Mouse (Mus musculus) lung, postnatal 0 days (tissue): ENCODE data around the gene Eif4a1. TPM values are rescaled to one million over a fixed set of nuclear protein-coding genes. Genes with fewer than 3 reads are reported as not detected.

ENCODE experiments used
- ATAC-seq: fragments of 200-750 bp; cut with Nextera tagmentation; 2 replicates; pipeline ENCODE4 v1.8.0; 2017; ENCODE audit warnings: moderate library complexity
- DNase-seq: peaks from one replicate; pipeline ENCODE4 v3.0.0-alpha.2; 2016; ENCODE audit warnings: low spot score
- H3K27ac ChIP-seq: fragments of 300-500 bp; sonication (generic); 2 replicates; pipeline ENCODE4 v1.5.1; 2014; ENCODE audit warnings: antibody characterized with exemption, mild to moderate bottlenecking, low read length, mixed read lengths
- H3K27me3 ChIP-seq: fragments of 300-500 bp; sonication (generic); replicated peaks from 2 replicates; pipeline ENCODE4 v1.6.1; 2014; ENCODE audit warnings: low read length, mixed read lengths; ENCODE audit not compliant: insufficient read depth
- H3K36me3 ChIP-seq: fragments of 300-500 bp; sonication (generic); 2 replicates; pipeline ENCODE4 v1.6.1; 2014; ENCODE audit warnings: low read length, mixed read lengths; ENCODE audit not compliant: insufficient read depth
- H3K4me1 ChIP-seq: fragments of 300-500 bp; sonication (generic); 2 replicates; pipeline ENCODE4 v1.6.1; 2014; ENCODE audit warnings: antibody characterized with exemption, low read depth, low read length, mixed read lengths; ENCODE audit not compliant: insufficient read depth
- H3K4me2 ChIP-seq: fragments of 300-500 bp; sonication (generic); replicated peaks from 2 replicates; pipeline ENCODE4 v1.6.1; 2014; ENCODE audit warnings: low read depth, mild to moderate bottlenecking, low read length, moderate library complexity, mixed read lengths
- H3K4me3 ChIP-seq: fragments of 300-500 bp; sonication (generic); 2 replicates; pipeline ENCODE4 v1.5.1; 2014; ENCODE audit warnings: low read depth, low read length
- H3K9ac ChIP-seq: fragments of 300-500 bp; sonication (generic); replicated peaks from 2 replicates; pipeline ENCODE4 v1.6.1; 2014; ENCODE audit warnings: low read depth, mild to moderate bottlenecking
- H3K9me3 ChIP-seq: fragments of 300-500 bp; sonication (generic); 2 replicates; pipeline ENCODE4 v1.6.1; 2016; ENCODE audit warnings: low read length, mixed read lengths
- CTCF ChIP-seq: IDR thresholded peaks from 2 replicates; pipeline ENCODE4 v1.5.1; 2016; ENCODE audit warnings: antibody characterized with exemption, mild to moderate bottlenecking
- EP300 ChIP-seq: IDR thresholded peaks from 2 replicates; pipeline ENCODE4 v1.6.1; 2016; ENCODE audit warnings: antibody characterized with exemption, mild to moderate bottlenecking, control low read depth
- WGBS: fragments of 180-500 bp; shearing (Covaris S2); extraction: QIAGEN DNeasy Blood & Tissue Kit; methylation state at CpG from one replicate; pipeline ENCODE4 v1.1.7; 2014; 5-methylcytosine and 5-hydroxymethylcytosine counted together
- polyA plus RNA-seq: library from polyadenylated mRNA; unstranded; fragments of >200 nt; fragmentation: Nextera tagmentation; extraction: Ambion mirVana; gene quantifications from 2 replicates; pipeline ENCODE4 v1.2.1, GENCODE M21; 2015

Eif4a1 gene
- polyA plus RNA-seq, 1 experiment from 2014 or later = 286 TPM

DNA sequence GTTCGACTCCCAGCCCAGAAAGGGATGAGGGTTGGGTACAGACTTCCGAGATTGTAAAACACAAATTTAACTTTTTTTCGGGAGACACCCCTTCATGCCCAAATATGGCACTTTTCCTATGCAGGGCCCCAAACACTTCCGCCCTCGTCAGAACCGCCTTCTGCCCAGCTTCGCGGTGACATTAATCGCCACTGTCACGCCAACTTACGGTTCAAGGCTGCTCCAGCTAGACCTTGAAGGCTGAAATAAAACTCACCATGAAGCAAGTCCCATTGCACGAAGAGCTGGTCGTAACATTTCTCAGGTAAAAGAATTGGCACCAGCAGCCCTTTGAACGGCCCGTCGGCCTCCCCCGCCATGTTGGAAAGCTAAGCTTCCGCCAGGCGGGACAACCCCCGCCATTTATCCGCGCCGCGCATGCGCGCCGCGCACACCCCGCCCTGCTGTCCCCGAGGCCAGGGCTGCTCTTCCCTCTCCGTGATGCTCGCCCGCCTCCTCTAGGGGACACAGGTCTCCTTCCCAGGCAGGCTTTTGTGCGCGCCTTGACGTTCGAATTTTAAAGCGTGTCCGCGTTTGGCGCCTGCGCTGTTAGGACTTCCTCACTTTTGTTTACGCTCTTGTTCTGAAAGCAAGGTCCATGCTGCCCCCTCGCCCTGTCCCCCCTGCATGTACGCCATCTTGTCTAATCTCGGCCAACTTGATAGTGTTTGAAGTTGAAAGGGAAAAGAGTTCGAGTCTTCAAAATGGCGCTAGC lies 9.8 kb downstream of the Eif4a1 start, which contains the start of gene Mpdu1:
Gene Mpdu1 (minus strand): TSS at position 430 of the 754 bp plus-strand sequence.
- H3K36me3 ChIP-seq = 0 out of 2 replicates have a peak, but pooled peaks cover 9% of the 10 kb centered on the region
- DNase-seq = peak; percentile 99
- TF ChIP-seq EP300 (peak; percentile 28; the same call in 1 of the 2 replicates), CTCF (peak; percentile 74)
- peak within 1 kb of the TSS; percentile 54 for H3K4me3 ChIP-seq
- H3K9me3 ChIP-seq = no peaks in the 10 kb centered on the region
- ATAC-seq = peak; percentile 96
- H3K4me2 ChIP-seq = peak within 1 kb of the TSS; percentile 52
- H3K4me1 ChIP-seq = peaks cover 12% of the 10 kb centered on the region; the same call in 1 of the 2 replicates
- H3K9ac ChIP-seq = peak within 1 kb of the TSS; percentile 43
- no peaks in the 10 kb centered on the region for H3K27me3 ChIP-seq
- H3K27ac ChIP-seq = peak within 1 kb of the TSS; percentile 96
- under 1% methylated on average over 47 of the region's 48 CpGs for WGBS

DNA sequence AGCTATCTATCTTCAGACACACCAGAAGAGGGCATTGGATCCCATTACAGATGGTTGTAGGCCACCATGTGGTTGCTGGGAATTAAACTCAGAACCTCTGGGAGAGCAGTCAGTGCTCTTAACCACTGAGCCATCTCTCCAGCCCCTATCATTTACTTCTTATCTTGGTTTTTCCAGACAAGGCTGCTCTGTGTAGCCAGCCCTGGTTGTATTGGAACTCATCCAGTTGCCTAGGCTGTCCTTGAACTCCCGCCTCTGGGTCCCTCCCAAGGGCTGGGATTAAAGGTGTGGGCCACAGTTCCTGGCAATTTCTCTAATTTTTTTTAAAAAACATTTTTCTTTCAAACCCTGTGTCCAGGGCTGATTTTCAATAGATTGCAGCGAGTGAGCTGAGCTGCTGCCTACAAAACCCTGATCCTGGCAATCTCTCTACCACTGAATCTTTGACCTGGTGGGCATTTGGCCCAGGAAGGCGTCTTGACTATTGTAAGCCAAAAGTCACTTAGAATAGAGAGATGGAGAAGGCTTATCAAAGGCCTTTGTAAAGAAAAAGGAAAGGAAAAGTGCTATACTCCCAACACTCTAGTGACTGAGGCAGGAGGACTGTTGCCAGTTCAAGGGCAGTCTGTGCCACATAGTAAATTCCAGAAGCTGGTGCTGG lies 10.9 kb downstream of the Eif4a1 start:
- peak overlapping the region; percentile 52 for H3K4me2 ChIP-seq
- peaks cover 12% of the 10 kb centered on the region; the same call in 1 of the 2 replicates for H3K4me1 ChIP-seq
- 53% methylated on average over 3 of the region's 3 CpGs for WGBS
- peak overlapping the region; percentile 54 for H3K4me3 ChIP-seq
- ATAC-seq (no peak), DNase-seq (no peak)
- 0 out of 2 replicates have a peak, but pooled peaks cover 13% of the 10 kb centered on the region for H3K36me3 ChIP-seq
- H3K9me3 ChIP-seq = no peaks in the 10 kb centered on the region
- H3K9ac ChIP-seq = peak overlapping the region; percentile 43; the same call in 1 of the 2 replicates
- no peaks in the 10 kb centered on the region for H3K27me3 ChIP-seq
- TF ChIP-seq EP300 (no peak), CTCF (no peak)
- H3K27ac ChIP-seq = peak overlapping the region; percentile 96

DNA sequence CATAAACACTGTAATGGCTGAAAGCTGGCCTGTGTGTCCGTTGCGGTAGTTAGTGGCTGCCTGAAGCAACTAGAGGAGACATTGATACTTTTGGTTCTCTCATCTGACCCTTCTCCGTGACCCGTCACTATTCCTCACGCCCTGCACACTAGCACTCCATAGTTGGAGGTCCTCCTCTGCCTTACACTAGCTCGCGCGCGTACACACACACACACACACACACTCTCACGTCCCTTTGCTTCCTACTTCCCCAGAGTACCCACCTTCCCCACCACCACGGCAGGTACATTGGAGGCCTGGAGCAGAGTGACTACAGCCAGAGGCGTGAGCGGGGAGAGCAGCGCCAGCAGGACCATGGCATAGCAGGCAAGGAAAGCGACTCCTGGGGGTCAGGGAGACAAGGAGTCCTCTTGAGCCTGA lies 14.8 kb downstream of the Eif4a1 start:
- DNase-seq (no peak), ATAC-seq (no peak)
- no peaks in the 10 kb centered on the region for H3K27me3 ChIP-seq
- H3K36me3 ChIP-seq = 0 out of 2 replicates have a peak, but pooled peaks cover 17% of the 10 kb centered on the region
- no peaks in the 10 kb centered on the region for H3K9me3 ChIP-seq
- H3K4me3 ChIP-seq = no peak overlapping the region
- WGBS = 83% methylated on average over 15 of the region's 15 CpGs
- no peak overlapping the region for H3K27ac ChIP-seq
- no peak for TF ChIP-seq CTCF
- TF ChIP-seq EP300 = no peak
- no peak overlapping the region for H3K9ac ChIP-seq
- no peak overlapping the region for H3K4me2 ChIP-seq
- H3K4me1 ChIP-seq = peaks cover 5% of the 10 kb centered on the region; the same call in 1 of the 2 replicates

DNA sequence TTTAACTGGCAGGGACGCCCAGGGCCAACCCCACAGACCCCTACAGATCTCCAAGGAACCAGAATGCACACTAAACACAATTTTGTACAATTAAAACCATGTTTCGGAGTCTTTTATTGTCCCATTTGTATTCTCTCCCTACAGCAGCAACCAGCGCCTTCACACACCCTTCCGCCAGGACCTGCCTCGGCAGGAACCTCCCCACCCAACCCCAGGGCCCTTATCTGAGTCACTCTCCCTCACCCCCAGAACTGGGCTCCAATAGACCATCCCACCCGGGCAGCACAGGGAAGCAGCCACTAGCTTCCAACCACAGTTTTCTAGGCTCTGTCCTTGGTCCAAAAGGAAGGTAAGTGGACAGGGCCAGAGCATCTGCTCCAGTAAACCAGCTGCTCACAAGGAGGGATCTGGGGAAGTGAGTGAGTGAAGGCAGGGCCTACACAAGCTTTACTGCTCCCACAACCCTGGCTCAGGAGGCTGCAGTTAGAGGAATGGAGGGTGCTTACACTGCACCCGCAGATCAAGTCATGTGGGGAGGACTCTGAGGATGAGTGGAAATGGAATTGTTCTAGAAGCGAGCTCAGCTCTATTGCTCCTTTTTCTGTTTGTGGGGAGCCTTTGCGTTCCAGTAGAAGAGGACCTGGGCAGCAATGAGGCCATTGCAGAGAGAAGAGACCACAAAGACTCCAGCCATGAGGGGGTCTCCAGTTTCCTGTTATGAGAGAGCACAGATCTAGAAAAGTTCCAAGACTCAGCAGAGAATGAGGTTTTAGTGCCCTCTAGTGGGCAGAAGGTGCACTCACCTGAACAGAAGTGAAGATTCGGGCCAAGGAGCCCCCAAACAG lies 15.4 kb downstream of the Eif4a1 start:
- TF ChIP-seq EP300 = no peak
- peak; percentile 81 for TF ChIP-seq CTCF
- Histone ChIP-seq H3K9me3 (no peaks in the 10 kb centered on the region), H3K4me3 (no peak overlapping the region), H3K27ac (no peak overlapping the region), H3K4me2 (no peak overlapping the region), H3K4me1 (peaks cover 5% of the 10 kb centered on the region; the same call in 1 of the 2 replicates), H3K36me3 (0 out of 2 replicates have a peak, but pooled peaks cover 19% of the 10 kb centered on the region), H3K27me3 (no peaks in the 10 kb centered on the region), H3K9ac (no peak overlapping the region)
- 76% methylated on average over 10 of the region's 10 CpGs for WGBS
- peak; percentile 77 for DNase-seq
- ATAC-seq = no peak

DNA sequence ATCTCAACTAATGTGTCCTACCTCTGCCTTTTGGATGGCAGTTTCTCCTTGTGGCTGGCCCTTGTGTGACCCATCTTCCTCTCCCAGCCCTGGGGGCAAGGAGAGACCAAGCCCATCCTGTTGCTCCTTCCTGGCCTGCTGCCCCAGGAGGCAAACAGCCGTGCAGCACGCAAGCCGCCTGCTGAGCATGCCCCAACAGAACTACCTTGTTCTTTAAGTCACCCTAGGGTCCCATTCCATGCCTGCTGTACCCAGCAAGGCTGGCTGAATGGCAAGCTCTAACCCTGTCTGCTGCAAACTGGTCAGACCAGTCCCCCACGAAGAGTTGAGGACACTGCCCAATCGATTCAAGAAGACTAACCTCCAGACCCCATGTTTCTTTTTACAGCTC lies 16.2 kb downstream of the Eif4a1 start:
- Histone ChIP-seq H3K4me3 (no peak overlapping the region), H3K27ac (no peak overlapping the region), H3K9me3 (no peaks in the 10 kb centered on the region), H3K9ac (no peak overlapping the region), H3K4me1 (no peaks in the 10 kb centered on the region), H3K27me3 (no peaks in the 10 kb centered on the region), H3K36me3 (peaks cover 25% of the 10 kb centered on the region; the same call in 1 of the 2 replicates), H3K4me2 (no peak overlapping the region)
- 67% methylated on average over 5 of the region's 5 CpGs for WGBS
- no peak for TF ChIP-seq EP300
- 0 out of 2 replicates have a peak, but pooled peaks have one; percentile 7 for TF ChIP-seq CTCF
- ATAC-seq (no peak), DNase-seq (no peak)
